Mouse (Mus musculus): ENCODE data around the gene Crnkl1. TPM values are rescaled to one million over a fixed set of nuclear protein-coding genes. Genes with fewer than 3 reads are reported as not detected.

Gene Crnkl1
- polyA plus RNA-seq, 1 experiment, result 20.2 TPM

- no peak for DNase-seq
- H3K4me3 ChIP-seq (ENCODE audit: control insufficient read depth, insufficient read depth, low read length), result no peak overlapping the region
These were observed 53.7 kb downstream of the Crnkl1 start for GRCm38 (mm10) chr2:145880887-145881747.

GRCm38 (mm10) chr2:145877191-145877590, 57.6 kb downstream of the Crnkl1 start:
- Histone ChIP-seq H3K4me1 (replicated peaks; ENCODE audit: control insufficient read depth, insufficient read depth, low read length) (no peaks in the 10 kb centered on the region), H3K27me3 (ENCODE audit: control insufficient read depth, insufficient read depth, low read length) (no peaks in the 10 kb centered on the region), H3K36me3 (ENCODE audit: control insufficient read depth, insufficient read depth, low read length) (no peaks in the 10 kb centered on the region), H3K27ac (ENCODE audit: control insufficient read depth, insufficient read depth, low read length) (no peak overlapping the region), H3K4me3 (ENCODE audit: control insufficient read depth, insufficient read depth, low read length) (no peak overlapping the region)
- TF ChIP-seq POLR2A (IDR thresholded peaks at IDR 0.05; ENCODE audit: control insufficient read depth, extremely low read depth, insufficient read depth, low read length, poor library complexity), result no peak
- no peak for TF ChIP-seq CTCF (IDR thresholded peaks at IDR 0.05; ENCODE audit: borderline replicate concordance, control insufficient read depth, extremely low read depth, insufficient read depth, low read length, poor library complexity)
- DNase-seq, result no peak
- WGBS, result 89% methylated on average over 3 of the region's 3 CpGs

More at GRCm38 (mm10) chr2:145880887-145881747, 53.7 kb downstream of the Crnkl1 start:
- Histone ChIP-seq H3K27ac (ENCODE audit: control insufficient read depth, insufficient read depth, low read length) (no peak overlapping the region), H3K36me3 (ENCODE audit: control insufficient read depth, insufficient read depth, low read length) (no peaks in the 10 kb centered on the region), H3K4me1 (replicated peaks; ENCODE audit: control insufficient read depth, insufficient read depth, low read length) (no peaks in the 10 kb centered on the region), H3K27me3 (ENCODE audit: control insufficient read depth, insufficient read depth, low read length) (no peaks in the 10 kb centered on the region)
- 63% methylated on average over 11 of the region's 11 CpGs for WGBS
- TF ChIP-seq CTCF (IDR thresholded peaks at IDR 0.05; ENCODE audit: borderline replicate concordance, control insufficient read depth, extremely low read depth, insufficient read depth, low read length, poor library complexity), result no peak
- no peak for TF ChIP-seq POLR2A (IDR thresholded peaks at IDR 0.05; ENCODE audit: control insufficient read depth, extremely low read depth, insufficient read depth, low read length, poor library complexity)

- TF ChIP-seq POLR2A (IDR thresholded peaks at IDR 0.05; ENCODE audit: control insufficient read depth, extremely low read depth, insufficient read depth, low read length, poor library complexity) (no peak), CTCF (IDR thresholded peaks at IDR 0.05; ENCODE audit: borderline replicate concordance, control insufficient read depth, extremely low read depth, insufficient read depth, low read length, poor library complexity) (no peak)
- H3K36me3 ChIP-seq (ENCODE audit: control insufficient read depth, insufficient read depth, low read length), result no peaks in the 10 kb centered on the region
- no peaks in the 10 kb centered on the region for H3K4me1 ChIP-seq (replicated peaks; ENCODE audit: control insufficient read depth, insufficient read depth, low read length)
- WGBS, result 81% methylated on average over 3 of the region's 3 CpGs
- DNase-seq, result no peak
- no peaks in the 10 kb centered on the region for H3K27me3 ChIP-seq (ENCODE audit: control insufficient read depth, insufficient read depth, low read length)
- H3K27ac ChIP-seq (ENCODE audit: control insufficient read depth, insufficient read depth, low read length), result no peak overlapping the region
- no peak overlapping the region for H3K4me3 ChIP-seq (ENCODE audit: control insufficient read depth, insufficient read depth, low read length)
These were observed 59.8 kb downstream of the Crnkl1 start for GRCm38 (mm10) chr2:145874879-145875482.

GRCm38 (mm10) chr2:145873953-145874352, 60.9 kb downstream of the Crnkl1 start:
- H3K27me3 ChIP-seq (ENCODE audit: control insufficient read depth, insufficient read depth, low read length), result no peaks in the 10 kb centered on the region
- TF ChIP-seq POLR2A (IDR thresholded peaks at IDR 0.05; ENCODE audit: control insufficient read depth, extremely low read depth, insufficient read depth, low read length, poor library complexity) (no peak), CTCF (IDR thresholded peaks at IDR 0.05; ENCODE audit: borderline replicate concordance, control insufficient read depth, extremely low read depth, insufficient read depth, low read length, poor library complexity) (no peak)
- no peaks in the 10 kb centered on the region for H3K4me1 ChIP-seq (replicated peaks; ENCODE audit: control insufficient read depth, insufficient read depth, low read length)
- H3K36me3 ChIP-seq (ENCODE audit: control insufficient read depth, insufficient read depth, low read length), result no peaks in the 10 kb centered on the region
- H3K27ac ChIP-seq (ENCODE audit: control insufficient read depth, insufficient read depth, low read length), result no peak overlapping the region
- 95% methylated on average over 1 of the region's 1 CpGs for WGBS
- no peak overlapping the region for H3K4me3 ChIP-seq (ENCODE audit: control insufficient read depth, insufficient read depth, low read length)
- DNase-seq, result no peak

- no peaks in the 10 kb centered on the region for H3K4me1 ChIP-seq (replicated peaks; ENCODE audit: control insufficient read depth, insufficient read depth, low read length)
- TF ChIP-seq CTCF (IDR thresholded peaks at IDR 0.05; ENCODE audit: borderline replicate concordance, control insufficient read depth, extremely low read depth, insufficient read depth, low read length, poor library complexity) (no peak), POLR2A (IDR thresholded peaks at IDR 0.05; ENCODE audit: control insufficient read depth, extremely low read depth, insufficient read depth, low read length, poor library complexity) (no peak)
- 100% methylated on average over 1 of the region's 1 CpGs for WGBS
These were observed 62.7 kb downstream of the Crnkl1 start for GRCm38 (mm10) chr2:145872099-145872498.

GRCm38 (mm10) chr2:145871308-145871707, 63.5 kb downstream of the Crnkl1 start:
- WGBS, result 93% methylated on average over 4 of the region's 4 CpGs
- DNase-seq, result no peak
- Histone ChIP-seq H3K36me3 (ENCODE audit: control insufficient read depth, insufficient read depth, low read length) (no peaks in the 10 kb centered on the region), H3K27ac (ENCODE audit: control insufficient read depth, insufficient read depth, low read length) (no peak overlapping the region), H3K27me3 (ENCODE audit: control insufficient read depth, insufficient read depth, low read length) (no peaks in the 10 kb centered on the region), H3K4me1 (replicated peaks; ENCODE audit: control insufficient read depth, insufficient read depth, low read length) (no peaks in the 10 kb centered on the region), H3K4me3 (ENCODE audit: control insufficient read depth, insufficient read depth, low read length) (no peak overlapping the region)
- no peak for TF ChIP-seq CTCF (IDR thresholded peaks at IDR 0.05; ENCODE audit: borderline replicate concordance, control insufficient read depth, extremely low read depth, insufficient read depth, low read length, poor library complexity)
- no peak for TF ChIP-seq POLR2A (IDR thresholded peaks at IDR 0.05; ENCODE audit: control insufficient read depth, extremely low read depth, insufficient read depth, low read length, poor library complexity)

More at GRCm38 (mm10) chr2:145872099-145872498, 62.7 kb downstream of the Crnkl1 start:
- no peak for DNase-seq
- no peaks in the 10 kb centered on the region for H3K27me3 ChIP-seq (ENCODE audit: control insufficient read depth, insufficient read depth, low read length)
- no peaks in the 10 kb centered on the region for H3K36me3 ChIP-seq (ENCODE audit: control insufficient read depth, insufficient read depth, low read length)
- no peak overlapping the region for H3K27ac ChIP-seq (ENCODE audit: control insufficient read depth, insufficient read depth, low read length)
- H3K4me3 ChIP-seq (ENCODE audit: control insufficient read depth, insufficient read depth, low read length), result no peak overlapping the region

Other genes with a start within 250 kb of the Crnkl1 start
- gene Naa20, start 32.9 kb downstream of the Crnkl1 start, polyA plus RNA-seq (2012; rRNA removed), result 28.5 and 30.1 TPM in 2 replicates
- gene Cfap61, start 230 bp downstream of the Crnkl1 start, polyA plus RNA-seq (2012; rRNA removed), result 0.23 TPM in 1 of 2 replicates, not detected in the other

Measured in thymus, adult 2 months (tissue).